Mouse (Mus musculus) CH12.LX (cell line): ENCODE data around the gene Slc4a5.

Experiments used
- CTCF ChIP-seq, 2 experiments: IDR thresholded peaks in 1 of 2; conservative IDR thresholded peaks in 1 of 2; 2 replicates each; pipeline ENCODE4 v1.5.1; 2011 to 2012; ENCODE audit warnings: low read depth in 2 of 2, low read length in 2 of 2, improper control_type of control experiment in 1 of 2, inconsistent platforms in 1 of 2, mild to moderate bottlenecking in 1 of 2, moderate library complexity in 1 of 2
- ETS1 ChIP-seq: conservative IDR thresholded peaks from 2 replicates; pipeline ENCODE4 v1.6.1; 2012; ENCODE audit warnings: low read depth, mild to moderate bottlenecking, inconsistent platforms, low read length, improper control_type of control experiment, moderate library complexity
- HCFC1 ChIP-seq: IDR thresholded peaks from 2 replicates; pipeline ENCODE4 v1.6.1; 2012; ENCODE audit warnings: low read depth, mild to moderate bottlenecking, inconsistent platforms, low read length, improper control_type of control experiment
- JUN ChIP-seq: IDR thresholded peaks from 2 replicates; pipeline ENCODE4 v1.6.1; 2011; ENCODE audit warnings: low read depth, mild to moderate bottlenecking, low read length, improper control_type of control experiment, moderate library complexity; ENCODE audit not compliant: insufficient read depth
- JUND ChIP-seq: conservative IDR thresholded peaks from 2 replicates; pipeline ENCODE4 v1.6.1; 2011; ENCODE audit warnings: low read depth, low read length, improper control_type of control experiment
- MAX ChIP-seq: IDR thresholded peaks from 2 replicates; pipeline ENCODE4 v1.6.1; 2011; ENCODE audit warnings: low read length, improper control_type of control experiment
- MAZ ChIP-seq: IDR thresholded peaks from 2 replicates; pipeline ENCODE4 v1.6.1; 2012; ENCODE audit warnings: low read depth, mild to moderate bottlenecking, inconsistent platforms, low read length, improper control_type of control experiment, moderate library complexity
- MYC ChIP-seq: IDR thresholded peaks from 2 replicates; pipeline ENCODE4 v1.6.1; 2011; ENCODE audit warnings: low read depth, mild to moderate bottlenecking, improper control_type of control experiment, low read length
- POLR2A ChIP-seq: IDR thresholded peaks from 2 replicates; pipeline ENCODE4 v1.6.1; 2011; ENCODE audit warnings: low read depth, mild to moderate bottlenecking, improper control_type of control experiment, low read length
- POLR2AphosphoS2 ChIP-seq: IDR thresholded peaks from 2 replicates; pipeline ENCODE4 v1.6.1; 2011; ENCODE audit warnings: low read depth, low read length, improper control_type of control experiment
- SIN3A ChIP-seq: IDR thresholded peaks from 2 replicates; pipeline ENCODE4 v1.6.1; 2012; ENCODE audit warnings: low read length, improper control_type of control experiment, inconsistent platforms
- TBP ChIP-seq: conservative IDR thresholded peaks from 2 replicates; pipeline ENCODE4 v1.6.1; 2011; ENCODE audit warnings: low read depth, low read length, improper control_type of control experiment
- USF1 ChIP-seq: IDR thresholded peaks from 2 replicates; pipeline ENCODE4 v1.6.1; 2014; ENCODE audit warnings: low read depth, mild to moderate bottlenecking, inconsistent platforms, low read length, improper control_type of control experiment

DNA sequence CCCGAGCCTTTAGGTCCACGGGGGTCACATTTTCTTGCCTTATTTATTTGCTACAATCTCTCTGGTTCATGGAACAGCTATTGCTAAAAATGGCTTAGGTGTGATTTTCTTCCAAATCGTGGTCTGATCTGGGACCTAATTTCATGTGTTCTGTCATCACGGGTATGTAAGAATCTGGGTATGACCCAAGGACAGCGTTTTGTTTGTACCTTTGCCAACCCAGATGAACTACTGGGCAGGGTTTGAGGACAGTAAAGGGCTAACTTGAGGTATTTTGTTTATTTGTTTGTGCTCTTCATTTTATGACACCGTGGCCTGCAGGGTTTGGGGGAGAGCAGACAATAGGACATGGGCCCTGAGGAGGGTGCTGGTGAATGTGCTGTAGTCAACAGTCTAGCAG, 39.0 kb upstream of the Slc4a5 start:
- TF ChIP-seq TBP, result no peak
- TF ChIP-seq CTCF (conservative IDR thresholded peaks at IDR 0.05 in 1 of 2, IDR thresholded peaks at IDR 0.05 in 1 of 2; ENCODE audit: low read depth in 2 of 2, low read length in 2 of 2), result no peak
- no peak for TF ChIP-seq POLR2A
- no peak for TF ChIP-seq POLR2AphosphoS2
- no peak for TF ChIP-seq USF1
- TF ChIP-seq HCFC1, result no peak
- TF ChIP-seq JUND, result no peak
- no peak for TF ChIP-seq MYC
- TF ChIP-seq SIN3A, result no peak
- no peak for TF ChIP-seq JUN
- TF ChIP-seq MAX, result no peak
- no peak for TF ChIP-seq MAZ
- no peak for TF ChIP-seq ETS1
